Mouse (Mus musculus) left cerebral cortex, postnatal 36 days (tissue): Measurements from ENCODE around the gene Trip11. TPM values are rescaled to one million over a fixed set of nuclear protein-coding genes. Genes with fewer than 3 reads are reported as not detected.
A peak's percentile ranks its signal among the peaks of the same experiment; 100 is the strongest.

Experiments
- DNase-seq, 2 experiments: peaks; one replicate each; pipeline ENCODE4 v3.0.0; 2021 to 2022; ENCODE audit warnings: low spot score in 2 of 2, mixed read lengths in 1 of 2
- intact Hi-C: fragments of 180-260 bp; cut with DNase I; formaldehyde crosslinking; loops from one replicate; pipeline ENCODE4 v1.15.1; 2025
- total RNA-seq, 2 experiments: library from RNA; stranded (reverse); gene quantifications; 2 replicates each; pipeline ENCODE4 v1.2.3; 2021

Trip11 gene
- total RNA-seq, 2 experiments from 2014 or later, result 22.8 to 33.2 TPM

DNA sequence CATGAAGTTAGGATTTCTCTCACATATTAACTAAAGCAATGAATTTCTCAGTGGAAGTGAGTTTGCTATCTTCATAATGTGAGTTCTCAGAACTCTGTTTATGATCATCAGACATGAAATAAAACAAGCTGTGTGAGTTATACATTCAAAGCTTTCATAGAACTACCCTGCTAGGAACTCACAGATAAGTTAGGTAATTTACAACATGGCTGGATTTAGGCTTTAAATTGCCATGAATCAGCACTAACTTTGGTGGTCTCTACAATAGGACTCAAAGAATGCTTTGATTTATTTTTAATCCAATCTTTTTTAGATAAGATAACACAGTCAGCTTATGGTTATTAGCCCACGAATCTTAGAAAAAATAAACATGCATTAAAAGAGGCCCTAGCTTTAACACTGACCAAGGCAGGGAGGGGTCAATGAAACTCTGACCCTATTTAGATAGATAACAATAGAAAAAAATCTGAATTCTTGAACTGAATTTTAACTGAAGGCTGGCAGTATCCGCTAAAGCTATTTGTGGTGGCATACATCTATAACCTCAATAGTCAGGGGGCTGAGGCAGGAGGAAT lies 13.3 kb downstream of the Trip11 start:
- intact Hi-C loops, result no loop called here

GRCm38 (mm10) chr12:101898966-101899365 lies 14.1 kb downstream of the Trip11 start:
- intact Hi-C loops, result no loop called here
- DNase-seq, result no peak

More for the DNA sequence above, 13.3 kb downstream of the Trip11 start:
- DNase-seq, result no peak

GRCm38 (mm10) chr12:101897113-101897512 lies 16.0 kb downstream of the Trip11 start:
- intact Hi-C loops, result no loop called here
- DNase-seq, result no peak

DNA sequence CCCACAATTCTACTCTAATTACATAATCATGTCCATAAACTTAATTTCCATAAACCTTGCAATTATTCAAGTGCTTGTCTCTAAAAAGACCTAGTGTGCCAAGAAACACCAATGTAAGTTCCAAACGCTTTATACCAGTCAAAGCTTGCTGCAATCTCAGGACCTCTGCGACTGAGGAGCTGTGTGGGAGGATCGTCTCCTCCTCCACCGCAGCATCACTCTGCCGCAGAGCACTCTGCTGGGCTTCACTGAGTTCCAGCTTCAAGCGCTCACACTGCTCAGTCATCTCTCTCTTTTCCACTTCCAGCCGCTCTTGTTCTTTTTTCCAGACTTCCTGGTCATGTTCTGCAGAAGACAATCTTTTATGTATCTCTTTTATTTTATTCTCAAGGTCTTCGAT lies 19.8 kb downstream of the Trip11 start:
- intact Hi-C loops, result no loop called here
- peak; percentile 30 to 41 for DNase-seq

DNA sequence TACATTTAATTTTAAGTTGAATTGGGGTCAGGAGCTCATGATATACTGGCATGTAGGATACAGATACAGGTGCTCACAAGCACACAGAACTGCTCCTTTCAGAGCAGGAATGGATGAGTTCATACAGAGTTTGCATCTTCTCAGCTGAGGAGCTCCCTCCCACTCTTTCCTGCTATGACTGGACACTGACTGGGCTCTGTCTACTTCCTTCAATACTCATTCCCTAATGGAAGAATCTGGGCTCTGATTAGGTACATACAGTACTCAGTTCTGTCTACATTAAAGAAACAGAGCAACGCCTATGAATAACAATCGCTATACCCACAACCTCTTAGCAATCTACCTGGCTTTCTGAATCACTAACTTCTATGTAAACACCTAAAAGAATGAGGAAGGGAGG lies 20.2 kb downstream of the Trip11 start:
- DNase-seq, result no peak
- intact Hi-C loops, result no loop called here

DNA sequence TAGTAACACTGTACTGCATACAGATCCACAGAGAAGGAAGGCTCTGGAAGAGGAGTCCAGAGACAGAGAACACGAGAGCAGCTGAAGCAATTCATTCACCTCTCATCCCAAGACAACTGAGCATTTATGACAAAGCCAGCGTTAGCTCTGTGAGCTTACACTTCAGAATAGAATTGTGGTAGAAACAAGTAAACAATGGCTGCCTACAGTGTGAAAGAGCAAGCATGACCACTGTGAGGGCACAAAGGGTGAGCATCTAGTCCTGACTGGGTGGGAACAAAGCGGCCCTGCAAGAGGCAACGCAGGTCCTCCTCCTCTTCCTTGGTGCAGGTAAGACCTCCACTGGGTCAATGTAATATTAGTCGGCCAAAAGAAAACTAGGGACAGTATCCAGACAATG lies 22.0 kb downstream of the Trip11 start:
- DNase-seq, result no peak
- intact Hi-C loops, result no loop called here

DNA sequence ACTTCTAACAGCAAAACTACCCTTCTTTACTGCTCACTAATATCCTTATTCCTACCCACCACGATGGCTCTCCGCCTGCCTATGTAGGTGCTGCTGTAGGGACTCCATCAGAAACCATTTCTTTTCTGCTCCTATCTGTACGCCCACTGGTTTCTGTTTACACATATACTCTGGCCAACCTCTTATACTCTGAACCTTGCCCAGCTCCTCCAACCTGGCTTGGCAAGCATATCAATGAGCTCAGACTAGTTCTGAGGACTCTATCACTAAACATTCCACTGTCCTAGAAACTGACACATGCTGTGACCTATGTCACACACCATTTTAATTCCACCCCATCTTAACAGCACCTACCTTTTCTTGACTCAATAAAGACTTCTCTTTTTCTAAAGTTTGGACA lies 23.7 kb downstream of the Trip11 start:
- no peak for DNase-seq
- intact Hi-C loops, result no loop called here

DNA sequence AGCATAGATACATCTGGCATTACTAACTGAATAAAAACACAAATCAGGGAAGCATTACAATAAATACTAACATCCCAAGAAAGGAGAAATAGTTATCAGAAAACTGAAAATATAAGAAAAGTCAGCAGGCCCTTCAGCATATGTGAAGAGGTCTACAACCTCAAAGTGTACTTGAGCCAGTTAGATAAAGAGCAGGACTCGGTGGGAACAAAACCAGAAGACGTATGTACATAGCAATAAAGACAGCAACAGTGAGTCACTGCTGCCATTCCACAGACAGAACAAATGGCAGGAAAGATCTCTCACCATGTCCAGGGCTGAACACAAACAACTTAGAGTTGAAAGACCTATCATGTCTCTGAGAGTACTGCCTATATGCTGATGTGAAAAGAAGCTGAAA lies 24.8 kb downstream of the Trip11 start:
- no peak for DNase-seq
- intact Hi-C loops, result no loop called here

GRCm38 (mm10) chr12:101884926-101885325 lies 28.1 kb downstream of the Trip11 start:
- DNase-seq, result no peak
- intact Hi-C loops, result no loop called here

DNA sequence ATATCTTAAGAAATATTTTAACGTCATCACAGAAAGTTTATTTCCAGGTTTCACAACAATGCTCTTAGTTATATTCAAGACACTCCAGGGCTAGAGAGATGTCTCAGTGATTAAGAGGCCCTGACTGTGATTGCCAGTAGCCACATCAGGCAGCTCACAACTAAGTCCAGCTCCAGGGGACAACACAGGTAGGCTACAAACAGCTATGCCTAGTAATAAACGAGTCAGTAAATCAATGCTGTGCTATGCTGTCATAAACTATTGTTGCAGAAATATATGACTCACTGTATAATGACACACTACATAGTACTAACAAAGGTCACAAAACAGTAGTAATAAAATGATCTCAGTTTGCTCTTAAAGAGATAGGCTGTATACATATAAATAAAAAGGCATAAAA lies 36.7 kb downstream of the Trip11 start:
- no peak for DNase-seq
- intact Hi-C loops, result loop anchor here (5.0 to 10.0 kb wide), 2 partner anchors 62 to 754 kb away; partner anchors contain the start of gene Fbln5

DNA sequence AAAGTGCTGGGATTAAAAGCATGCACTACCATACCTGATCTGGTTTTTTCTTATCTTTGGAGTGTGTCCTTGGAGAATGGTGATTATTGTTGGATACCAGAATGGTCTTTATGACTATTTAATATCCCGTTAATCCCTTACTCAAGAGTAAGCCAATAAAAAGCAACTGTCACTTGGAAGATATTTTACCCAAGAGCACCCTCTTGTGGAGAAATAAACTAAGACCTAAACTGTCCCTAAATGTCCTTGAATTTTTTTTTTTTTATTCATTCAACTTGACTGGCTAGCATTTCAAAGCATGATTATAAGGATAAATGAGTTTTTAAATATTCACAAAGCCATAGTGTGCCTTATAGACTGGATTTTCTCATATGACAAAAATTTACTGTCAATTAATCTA lies 38.0 kb downstream of the Trip11 start:
- no peak for DNase-seq
- intact Hi-C loops, result loop anchor here (5.0 to 10.0 kb wide), 2 partner anchors 60 to 753 kb away; partner anchors contain the start of gene Fbln5

- intact Hi-C loops, result no loop called here
- no peak for DNase-seq
Measured at GRCm38 (mm10) chr12:101862286-101862964, 50.6 kb downstream of the Trip11 start.

GRCm38 (mm10) chr12:101860256-101860655 lies 52.8 kb downstream of the Trip11 start:
- intact Hi-C loops, result no loop called here
- no peak for DNase-seq

DNA sequence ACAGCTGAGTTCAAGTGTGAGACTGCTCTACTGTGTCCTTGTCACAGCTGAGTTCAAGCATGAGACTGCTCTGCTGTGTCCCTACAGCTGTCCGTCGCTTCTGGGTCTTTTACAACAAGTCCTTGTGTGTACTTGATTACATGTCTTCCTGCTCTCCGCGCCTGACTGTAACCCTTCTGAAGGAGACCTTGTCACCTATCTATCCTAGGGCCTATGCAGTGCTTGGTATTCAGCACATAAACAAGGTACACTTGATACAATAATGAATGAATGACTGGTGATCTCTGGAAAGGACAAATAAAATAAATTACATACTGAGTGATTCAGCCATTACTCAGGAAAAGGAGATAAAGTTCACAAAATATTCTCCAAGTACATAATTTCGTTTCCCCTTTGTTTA lies 55.1 kb downstream of the Trip11 start:
- DNase-seq, result no peak
- intact Hi-C loops, result no loop called here

- no peak for DNase-seq
Measured at GRCm38 (mm10) chr12:101854336-101854735, 58.7 kb downstream of the Trip11 start.

DNA sequence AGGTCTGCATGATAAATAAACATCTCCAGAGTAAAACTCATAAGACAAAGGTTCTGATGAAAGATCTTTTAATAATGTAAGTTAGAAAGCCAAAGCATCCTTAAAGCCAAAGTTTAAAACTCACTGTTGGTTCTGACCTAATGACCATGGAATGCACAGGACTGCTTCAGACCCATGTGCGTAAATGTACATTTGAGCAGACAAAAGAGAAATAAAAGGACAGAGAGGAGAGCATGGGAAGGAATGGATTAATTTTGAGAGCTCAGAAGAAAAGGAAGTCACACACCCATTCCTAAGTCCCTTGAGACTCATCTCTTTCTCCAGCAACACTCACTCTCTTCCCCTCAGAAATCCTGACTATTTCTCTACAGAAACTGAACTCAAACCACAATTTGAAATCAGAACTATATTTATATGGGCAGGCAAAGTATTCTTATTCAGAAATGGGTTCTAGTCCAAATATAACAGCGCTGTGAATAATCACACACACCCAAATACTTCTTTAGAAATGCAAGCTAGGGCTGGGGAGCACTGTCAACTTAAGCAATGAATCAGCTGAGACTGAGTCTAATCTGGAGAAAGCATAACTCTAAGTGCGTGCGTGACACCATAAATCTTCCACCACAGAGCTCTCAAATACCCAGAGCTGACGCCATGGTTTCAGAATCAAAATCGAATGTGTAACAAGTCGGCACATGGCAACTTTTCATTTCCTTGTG lies 61.1 kb downstream of the Trip11 start:
- no peak for DNase-seq
- intact Hi-C loops, result no loop called here

More at GRCm38 (mm10) chr12:101854336-101854735, 58.7 kb downstream of the Trip11 start:
- intact Hi-C loops, result no loop called here

- no peak for DNase-seq
- intact Hi-C loops, result no loop called here
Measured at GRCm38 (mm10) chr12:101851314-101851713, 61.8 kb downstream of the Trip11 start.

DNA sequence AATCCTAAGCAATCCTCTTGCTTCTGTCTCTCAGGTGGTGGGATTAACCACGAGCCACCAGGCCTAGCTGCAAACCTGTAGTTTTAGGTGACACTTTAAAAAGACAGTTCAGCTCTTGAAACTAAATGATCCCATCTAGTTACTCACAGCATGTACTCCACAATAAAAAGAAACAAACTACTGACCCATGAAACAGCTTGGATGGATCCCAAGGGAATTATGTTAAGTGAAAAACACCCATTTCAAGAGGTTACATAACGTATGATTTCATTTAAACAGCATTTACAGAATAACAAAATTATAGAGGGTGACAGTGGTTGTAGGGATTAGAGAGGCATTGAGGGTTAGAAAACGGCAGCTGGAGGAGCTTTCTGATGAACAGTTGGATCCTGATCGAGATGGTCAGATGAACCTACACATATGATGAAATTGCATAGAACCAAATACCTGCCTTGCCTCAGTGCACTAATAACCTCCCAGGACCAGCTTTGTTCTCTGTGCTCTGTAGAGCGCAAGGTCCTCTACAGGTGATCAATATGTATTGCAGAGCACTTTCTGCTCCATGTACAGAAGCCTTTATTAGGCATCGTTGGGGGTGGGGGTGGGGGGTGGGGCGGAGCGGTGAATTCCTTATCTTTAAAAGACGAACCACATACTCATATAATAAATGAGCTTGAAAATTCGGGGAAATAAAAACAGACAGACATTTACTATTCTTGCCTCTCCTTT lies 76.4 kb downstream of the Trip11 start:
- intact Hi-C loops, result no loop called here
- DNase-seq, result no peak

DNA sequence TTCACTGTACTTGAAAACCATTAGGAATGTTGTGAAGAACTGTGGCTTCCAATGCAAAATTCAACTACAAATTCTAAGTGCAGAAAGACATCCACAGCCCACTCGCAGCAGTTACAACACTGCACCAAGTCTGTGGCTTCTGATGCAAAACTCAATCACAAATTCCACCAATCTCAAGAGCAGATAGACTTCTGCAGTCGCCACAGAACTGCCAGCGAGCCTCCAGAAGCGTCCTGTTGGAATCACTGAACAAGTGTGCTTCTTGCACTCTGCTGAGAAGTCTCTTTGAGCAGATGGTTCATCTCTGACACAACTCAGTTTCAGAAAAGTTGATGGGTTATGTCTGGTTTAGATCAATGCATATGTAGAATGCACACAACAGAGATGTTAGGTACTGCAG lies 78.4 kb downstream of the Trip11 start:
- DNase-seq, result no peak
- intact Hi-C loops, result no loop called here

- intact Hi-C loops, result no loop called here
- DNase-seq, result no peak
Measured at GRCm38 (mm10) chr12:101833776-101834175, 79.3 kb downstream of the Trip11 start.
